Mouse (Mus musculus): ENCODE measurements around the gene Gpr39. TPM values are rescaled to one million over a fixed set of nuclear protein-coding genes. Genes with fewer than 3 reads are reported as not detected.
"Not testable (repeated sequence)": the region's sequence is repeated elsewhere in the genome, so short reads cannot be mapped to it uniquely, and the experiment has no call there.

Gene Gpr39
- total RNA-seq (2021): under 1 TPM; 0.12 to 0.30 TPM

DNA sequence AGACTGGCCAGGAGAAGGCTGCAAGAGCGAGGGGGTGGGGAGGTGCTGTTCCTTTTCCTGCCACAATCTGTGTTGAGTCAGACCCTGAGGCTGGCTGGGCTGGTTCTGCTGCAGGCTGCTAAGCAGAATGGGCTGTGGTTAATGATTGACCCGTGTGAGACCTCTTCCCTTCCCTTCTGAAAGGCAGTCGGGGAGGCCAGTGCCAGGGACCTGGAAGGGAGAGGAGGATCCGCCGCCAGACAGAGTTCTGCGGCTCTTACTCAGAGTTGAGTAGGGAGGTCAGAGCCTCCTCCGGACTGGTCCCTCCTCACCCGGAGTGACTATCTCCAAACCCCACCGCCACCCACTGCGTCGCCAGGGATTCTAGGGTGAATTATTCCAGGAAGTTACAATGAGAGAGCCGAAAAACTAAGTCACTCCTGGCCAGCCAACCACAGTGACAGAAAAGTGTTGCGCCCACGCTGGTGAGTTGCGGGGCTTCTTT, at the start of gene Gpr39:
Gene Gpr39, plus strand, starts transcription at position 206 of the 484 bp plus-strand sequence.
- intact Hi-C loops (cut with DNase I): no loop called here
- DNase-seq (ENCODE audit: extremely low spot score in 1 of 2, low spot score in 2 of 2): no peak

DNA sequence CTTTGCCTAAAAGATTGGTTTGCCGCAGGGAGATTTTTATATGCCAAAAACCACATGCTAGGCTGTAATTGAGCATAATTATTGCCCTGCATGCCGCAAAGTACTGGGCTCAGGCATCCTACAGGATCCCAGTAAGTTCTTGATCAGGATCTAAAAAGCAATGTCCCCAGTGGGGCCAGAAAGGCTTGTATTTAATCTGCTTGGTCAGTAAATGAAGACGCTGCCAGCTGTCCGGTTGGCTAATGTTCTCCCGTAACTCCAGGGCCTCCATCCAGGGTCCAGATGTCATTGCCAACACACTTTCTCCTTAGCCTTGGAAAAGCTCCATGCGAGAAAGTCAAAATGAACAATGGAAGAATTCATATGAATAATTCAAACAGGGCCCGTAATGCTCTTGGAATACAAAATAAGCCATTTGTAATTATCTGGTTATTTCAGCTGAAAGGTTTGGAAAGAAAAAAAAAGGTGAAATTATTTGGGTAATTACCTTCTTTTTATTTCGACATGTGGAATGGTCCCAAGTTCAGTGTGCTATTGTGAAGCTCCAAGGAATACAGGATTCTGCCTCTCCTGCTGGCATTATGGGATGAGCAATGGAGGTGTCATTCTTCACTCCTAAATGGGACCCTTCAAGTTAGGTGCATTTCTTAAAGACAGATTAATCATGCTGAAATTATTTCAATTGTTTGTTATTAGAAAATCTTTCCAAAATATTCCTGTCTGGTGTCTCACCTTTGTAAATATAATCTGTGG, 37.1 kb upstream of the Gpr39 start:
- intact Hi-C loops (cut with DNase I): no loop called here
- DNase-seq (ENCODE audit: extremely low spot score in 1 of 2, low spot score in 2 of 2): peak in 1 of 2 experiments; percentile 14

DNA sequence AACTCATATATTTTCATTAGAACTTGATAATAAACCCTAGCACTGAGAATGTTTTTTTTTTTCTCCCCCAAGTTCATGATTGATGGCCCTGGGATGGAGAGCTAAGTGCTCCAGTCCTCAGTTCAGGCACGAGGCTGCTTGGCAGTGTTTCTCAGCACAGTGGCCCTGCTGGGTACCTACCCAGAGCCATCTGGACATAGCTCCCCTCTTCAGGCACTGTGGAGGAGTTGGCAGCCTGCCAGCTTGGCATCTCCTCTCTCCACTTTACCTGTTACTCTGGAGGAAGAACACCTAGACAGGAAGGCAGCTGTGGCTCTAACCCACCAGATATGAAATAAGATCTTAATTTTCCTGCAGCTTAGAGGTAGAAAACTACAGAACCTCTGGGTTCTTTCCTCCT, 33.2 kb upstream of the Gpr39 start:
- DNase-seq (ENCODE audit: extremely low spot score in 1 of 2, low spot score in 2 of 2): peak in 1 of 2 experiments; percentile 21
- intact Hi-C loops (cut with DNase I): no loop called here

DNA sequence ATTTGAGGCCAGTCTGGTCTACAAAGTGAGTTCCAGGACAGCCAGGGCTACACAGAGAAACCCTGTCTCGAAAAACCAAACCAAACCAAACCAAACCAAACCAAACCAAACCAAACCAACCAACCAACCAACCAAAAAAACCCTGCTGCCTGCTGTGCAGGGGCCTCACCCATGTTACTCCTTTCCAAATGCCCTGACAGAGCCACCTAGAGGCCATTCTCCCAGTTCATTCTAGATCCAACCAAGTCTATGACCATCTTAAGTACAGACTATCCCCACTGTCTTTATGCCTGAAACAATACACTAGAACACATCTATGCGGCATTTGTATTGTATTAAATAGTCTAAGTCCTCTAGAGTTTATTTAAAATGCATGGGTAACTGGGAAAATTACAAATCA, 30.0 kb upstream of the Gpr39 start:
- intact Hi-C loops (cut with DNase I); DNase-seq (ENCODE audit: extremely low spot score in 1 of 2, low spot score in 2 of 2): not testable (repeated sequence)

DNA sequence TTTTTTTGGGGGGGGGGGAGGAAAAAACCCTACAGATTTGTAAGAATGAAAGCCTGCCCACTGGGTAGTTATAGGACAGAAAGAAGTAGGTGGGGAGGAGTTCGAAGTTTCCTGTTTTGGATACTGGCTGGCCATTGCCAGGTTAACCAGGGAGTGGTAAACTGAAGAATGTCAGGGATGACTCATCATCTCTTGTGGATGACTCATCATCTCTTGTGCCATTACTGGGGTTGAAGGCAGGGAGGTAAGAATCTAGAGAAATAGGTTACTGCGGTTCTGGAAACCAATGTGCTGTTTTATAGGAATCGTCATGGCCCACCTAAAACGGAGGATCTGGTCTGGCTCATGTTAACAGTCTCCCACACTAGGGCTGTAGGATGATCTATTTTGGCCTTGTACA, 28.8 kb upstream of the Gpr39 start:
- no peak for DNase-seq (ENCODE audit: extremely low spot score in 1 of 2, low spot score in 2 of 2)
- intact Hi-C loops (cut with DNase I): no loop called here

DNA sequence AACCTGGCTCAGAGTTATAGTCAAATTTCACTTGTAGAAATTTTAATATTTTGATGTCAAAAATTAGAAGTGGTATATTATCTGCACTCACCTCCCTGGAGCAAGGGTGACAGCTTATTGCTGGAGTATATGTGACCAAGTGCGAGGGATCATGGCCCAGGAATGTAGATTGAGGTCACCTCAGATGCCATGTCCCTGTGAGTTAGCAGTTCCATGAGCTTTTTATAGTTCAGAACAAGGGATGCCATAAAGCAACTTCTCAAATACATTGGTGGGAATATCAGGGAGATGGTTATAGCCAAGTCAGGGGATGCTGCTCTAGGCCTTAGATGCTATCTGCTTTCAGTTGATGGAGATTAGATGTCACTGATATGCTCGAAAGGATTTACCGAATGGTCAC, 27.7 kb upstream of the Gpr39 start:
- intact Hi-C loops (cut with DNase I): no loop called here
- DNase-seq (ENCODE audit: extremely low spot score in 1 of 2, low spot score in 2 of 2): no peak

DNA sequence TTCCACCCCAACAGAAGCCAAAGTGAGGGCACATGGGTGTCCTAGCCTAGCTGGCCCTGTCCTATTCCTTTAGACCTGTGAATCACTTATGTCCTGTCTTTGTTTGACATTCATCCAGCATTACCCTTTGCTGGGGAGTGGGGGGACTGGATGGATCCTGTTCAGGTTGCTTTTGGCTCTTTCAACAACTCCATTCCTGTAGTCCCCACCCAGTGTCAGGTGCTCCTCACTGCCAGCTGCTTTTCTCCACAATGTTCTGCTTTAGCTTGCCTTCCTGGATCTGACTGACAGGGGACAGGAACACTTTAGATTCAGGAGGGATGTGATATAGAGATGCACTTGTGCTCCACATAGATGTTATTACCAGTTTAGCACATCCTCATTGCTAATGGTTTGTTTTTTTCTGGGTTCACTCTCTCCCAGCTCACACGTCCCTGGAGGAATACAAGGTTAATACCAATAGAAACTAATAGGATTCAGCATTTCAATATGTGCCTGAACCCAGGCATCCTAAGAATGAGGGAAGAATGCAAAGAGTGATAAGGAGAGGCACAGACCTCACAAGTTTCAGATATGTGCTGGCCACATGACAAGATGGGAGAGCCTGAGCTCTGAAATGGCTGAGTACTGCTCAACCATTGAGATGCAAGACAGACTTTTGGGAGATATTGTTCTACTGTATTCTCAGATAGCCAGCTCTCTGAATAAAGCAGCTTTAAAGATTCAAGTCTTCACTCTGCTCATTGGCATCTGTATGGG, 23.8 kb upstream of the Gpr39 start:
- intact Hi-C loops (cut with DNase I): no loop called here
- no peak for DNase-seq (ENCODE audit: extremely low spot score in 1 of 2, low spot score in 2 of 2)

DNA sequence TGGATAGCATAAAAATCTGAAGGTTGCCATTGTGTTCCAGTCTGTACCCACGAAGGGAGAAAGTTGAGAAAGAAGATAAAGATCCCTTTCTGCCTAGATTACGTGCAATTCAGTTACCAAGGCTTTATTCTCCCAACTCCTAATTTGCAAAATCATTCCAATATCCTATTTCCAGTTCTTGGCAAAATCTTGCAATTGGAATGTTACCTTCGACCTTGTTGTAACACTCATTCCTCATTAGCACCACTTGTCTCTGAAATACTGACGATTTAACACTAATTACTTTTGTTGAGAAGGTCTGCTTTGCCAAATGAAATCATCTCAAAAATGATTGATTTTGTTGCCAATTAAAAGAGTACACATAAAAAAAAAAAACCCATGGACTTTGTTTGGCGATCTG, 19.4 kb upstream of the Gpr39 start:
- no peak for DNase-seq (ENCODE audit: extremely low spot score in 1 of 2, low spot score in 2 of 2)
- intact Hi-C loops (cut with DNase I): no loop called here

DNA sequence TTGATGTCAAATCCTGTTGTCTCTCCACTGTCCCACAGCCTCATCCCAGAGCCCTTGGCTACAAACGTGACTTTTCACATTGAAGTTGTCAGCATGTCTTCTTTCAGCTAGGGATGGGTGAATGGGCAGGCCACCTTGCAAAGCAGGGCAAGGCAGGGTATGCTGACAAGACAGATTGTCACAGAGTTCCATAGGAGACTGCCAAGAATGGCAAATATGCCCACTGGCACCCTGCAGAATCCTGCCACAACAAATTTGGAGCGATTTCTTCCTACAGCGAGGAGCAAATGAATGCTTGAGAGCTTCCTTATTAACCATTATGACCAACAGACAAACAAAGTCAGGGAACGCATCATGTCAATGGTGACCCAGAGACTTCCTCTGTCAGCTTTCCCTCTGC, 16.6 kb upstream of the Gpr39 start:
- no peak for DNase-seq (ENCODE audit: extremely low spot score in 1 of 2, low spot score in 2 of 2)
- intact Hi-C loops (cut with DNase I): no loop called here

DNA sequence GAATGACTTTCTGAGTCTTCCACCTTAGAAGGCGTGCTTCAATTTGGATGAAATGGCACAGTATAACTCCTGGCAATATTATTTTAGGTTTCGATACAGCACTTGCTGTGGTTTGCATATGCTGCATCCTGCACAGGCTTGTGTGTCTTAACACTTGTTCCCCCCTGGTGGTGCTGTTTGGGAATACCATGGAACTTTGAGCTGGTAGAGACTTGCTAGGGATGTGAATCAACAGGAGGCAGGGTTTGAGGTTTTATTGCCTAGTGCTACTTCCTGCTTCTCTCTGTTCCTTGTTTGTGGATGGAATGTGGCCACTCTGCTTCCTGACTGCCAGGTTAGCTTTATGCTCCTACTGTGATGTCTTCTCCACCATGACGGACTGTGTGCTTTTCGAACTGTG, 15.9 kb upstream of the Gpr39 start:
- DNase-seq (ENCODE audit: extremely low spot score in 1 of 2, low spot score in 2 of 2): no peak
- intact Hi-C loops (cut with DNase I): no loop called here

DNA sequence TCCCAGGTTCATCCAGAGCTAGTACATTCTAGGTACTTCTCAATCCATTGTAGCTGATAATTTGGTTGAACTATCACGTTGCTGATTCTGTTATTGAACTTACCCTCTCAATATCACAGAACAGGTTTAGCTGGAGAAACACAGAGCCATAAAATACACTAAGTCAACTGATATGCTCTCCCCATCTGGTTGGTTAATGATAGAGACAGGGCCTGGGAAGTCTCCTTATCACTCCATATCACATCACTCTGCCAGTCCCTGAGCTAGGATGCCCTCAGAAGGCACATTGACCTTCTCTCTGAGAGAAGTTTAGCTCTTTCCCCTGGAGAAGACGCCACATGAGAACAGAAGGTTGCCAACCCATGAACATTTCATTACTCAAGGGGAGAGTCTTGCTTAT, 14.7 kb upstream of the Gpr39 start:
- DNase-seq (ENCODE audit: extremely low spot score in 1 of 2, low spot score in 2 of 2): no peak
- intact Hi-C loops (cut with DNase I): no loop called here

DNA sequence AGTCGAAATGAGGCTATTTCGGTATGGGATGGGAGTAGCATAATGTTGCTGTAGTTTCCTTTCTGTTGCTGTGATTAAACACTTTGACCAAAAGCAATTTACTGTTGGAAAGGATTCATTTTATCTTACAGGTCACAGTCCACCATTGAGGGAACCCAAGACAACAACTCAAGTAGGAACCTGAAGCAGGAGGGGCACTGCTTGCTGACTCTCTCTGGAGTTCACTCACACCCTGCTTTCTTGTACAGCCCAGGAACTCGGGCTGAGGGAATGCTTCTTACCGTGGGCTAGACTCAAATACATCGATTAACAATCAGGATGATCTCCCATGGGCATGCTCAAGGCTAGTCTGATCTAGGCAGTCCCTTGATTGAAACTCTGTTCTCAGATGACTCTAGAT, 14.1 kb upstream of the Gpr39 start:
- intact Hi-C loops (cut with DNase I): no loop called here
- no peak for DNase-seq (ENCODE audit: extremely low spot score in 1 of 2, low spot score in 2 of 2)

DNA sequence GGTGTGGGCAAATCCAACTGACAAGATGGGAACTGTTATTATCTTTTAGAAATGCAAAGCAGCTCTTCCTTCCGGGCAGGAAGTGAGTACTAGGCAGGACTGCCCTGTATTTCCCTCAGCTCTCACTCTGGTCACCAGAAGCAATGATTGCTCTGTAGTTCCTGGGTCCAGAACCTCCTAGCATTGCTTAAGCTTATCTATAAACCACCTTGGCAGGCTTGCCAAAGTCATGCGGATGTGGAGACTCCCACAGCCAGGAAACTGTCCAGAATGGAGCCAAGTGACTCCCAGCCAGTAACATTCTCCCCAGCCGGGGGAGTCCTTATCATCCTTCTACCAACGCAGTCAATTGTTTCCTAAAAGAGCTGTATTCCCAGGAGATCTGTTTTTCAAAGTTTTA, 13.7 kb upstream of the Gpr39 start:
- no peak for DNase-seq (ENCODE audit: extremely low spot score in 1 of 2, low spot score in 2 of 2)
- intact Hi-C loops (cut with DNase I): no loop called here

DNA sequence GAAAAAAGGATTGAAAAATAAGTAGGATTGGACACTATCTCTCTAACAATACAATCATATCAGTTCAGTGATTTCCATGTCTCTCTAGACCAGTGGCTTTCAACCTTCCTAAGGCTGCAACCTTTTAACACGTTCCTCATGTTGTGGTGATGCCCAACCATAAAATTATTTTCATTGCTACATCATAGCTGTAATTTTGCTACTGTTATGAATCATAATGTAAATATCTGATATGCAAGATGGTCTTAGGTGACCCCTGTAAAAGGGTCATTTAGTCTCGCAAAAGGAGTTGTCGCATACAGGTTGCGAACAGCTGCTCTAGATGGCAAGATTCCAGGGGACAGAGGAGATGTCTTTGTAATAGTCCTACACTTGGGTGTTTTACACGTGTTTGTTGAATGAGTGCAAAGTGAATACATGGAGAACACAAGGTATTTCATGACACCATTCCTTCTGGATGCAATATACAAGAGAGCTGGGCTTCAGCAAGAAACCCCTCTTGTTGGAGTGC, 11.6 kb upstream of the Gpr39 start:
- intact Hi-C loops (cut with DNase I): no loop called here
- no peak for DNase-seq (ENCODE audit: extremely low spot score in 1 of 2, low spot score in 2 of 2)

DNA sequence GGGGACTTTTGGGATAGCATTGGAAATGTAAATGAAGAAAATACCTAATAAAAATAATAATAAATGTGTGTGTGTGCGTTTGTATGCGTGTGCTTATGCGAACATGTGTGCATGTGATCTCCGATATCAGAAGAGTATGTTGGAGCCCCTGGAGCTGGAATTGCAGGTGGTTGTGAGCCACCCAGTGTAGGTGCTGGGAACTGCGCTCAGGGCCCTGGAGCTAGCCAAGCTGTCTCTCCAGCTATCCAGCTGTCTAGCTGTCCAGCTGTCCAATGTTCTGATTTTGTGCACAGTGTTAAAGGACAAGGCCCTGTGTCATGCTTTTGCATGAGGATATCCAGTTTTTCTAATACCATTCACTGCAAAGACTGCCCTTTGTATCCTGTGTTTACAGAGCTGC, 7.8 kb upstream of the Gpr39 start:
- no peak for DNase-seq (ENCODE audit: extremely low spot score in 1 of 2, low spot score in 2 of 2)
- intact Hi-C loops (cut with DNase I): no loop called here

DNA sequence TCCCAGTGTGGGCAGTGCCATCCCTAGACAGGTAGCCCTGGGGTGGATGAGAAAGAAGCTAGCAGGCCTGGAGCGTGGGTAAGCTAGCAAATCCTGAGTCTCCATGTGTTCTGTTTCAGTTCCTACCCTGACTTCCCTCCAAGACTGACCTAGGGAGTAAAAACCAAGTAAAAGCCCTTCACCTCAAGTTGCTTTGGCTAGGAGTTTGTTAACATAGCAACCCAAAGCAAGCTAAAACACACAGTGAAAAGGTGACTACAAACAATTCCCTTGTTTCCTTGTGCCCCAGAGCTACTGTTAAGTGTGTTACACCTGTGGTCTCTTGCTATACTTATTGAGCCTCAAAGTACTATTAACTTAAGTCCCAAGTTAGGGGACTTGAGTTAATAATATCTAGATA, 1.6 kb upstream of the Gpr39 start:
- intact Hi-C loops (cut with DNase I): no loop called here
- no peak for DNase-seq (ENCODE audit: extremely low spot score in 1 of 2, low spot score in 2 of 2)

DNA sequence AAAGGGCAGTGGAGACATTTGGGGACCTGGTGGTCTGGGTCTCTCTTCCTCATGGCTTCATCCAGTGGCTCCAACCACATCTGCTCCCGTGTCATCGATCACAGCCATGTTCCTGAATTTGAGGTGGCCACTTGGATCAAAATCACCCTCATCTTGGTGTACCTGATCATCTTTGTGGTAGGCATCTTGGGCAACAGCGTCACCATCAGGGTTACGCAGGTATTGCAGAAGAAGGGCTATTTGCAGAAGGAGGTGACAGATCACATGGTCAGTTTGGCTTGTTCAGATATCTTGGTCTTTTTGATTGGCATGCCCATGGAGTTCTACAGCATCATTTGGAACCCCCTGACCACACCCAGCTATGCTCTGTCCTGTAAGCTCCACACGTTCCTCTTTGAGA, 491 bp downstream of the Gpr39 start:
- intact Hi-C loops (cut with DNase I): no loop called here
- DNase-seq (ENCODE audit: extremely low spot score in 1 of 2, low spot score in 2 of 2): no peak

DNA sequence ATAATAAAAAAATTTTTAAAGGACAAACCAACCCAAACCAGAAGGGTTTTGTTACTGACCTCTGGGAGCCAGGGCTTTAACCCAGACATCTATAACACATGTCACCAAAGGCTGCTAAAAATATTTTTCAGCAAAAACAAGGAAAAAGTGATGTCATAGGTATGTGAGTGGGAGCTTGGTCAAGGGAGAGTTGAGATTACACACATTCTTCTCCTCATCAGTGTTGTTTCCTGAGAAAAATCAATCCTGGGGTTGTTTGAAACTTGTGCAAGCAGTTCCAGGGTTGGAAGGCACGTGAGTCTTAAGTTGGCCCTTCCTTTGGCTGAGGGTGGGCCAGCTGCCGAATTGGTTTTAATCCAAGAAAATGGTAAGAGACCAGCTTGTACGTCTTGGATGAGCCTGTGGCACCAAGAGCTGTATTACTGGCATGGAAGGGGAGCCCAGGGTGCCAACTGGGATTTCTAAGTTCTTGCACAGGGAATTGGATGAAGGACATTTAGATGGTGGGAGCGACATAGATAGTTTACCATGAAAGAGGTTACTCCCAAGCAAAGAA, 2.8 kb downstream of the Gpr39 start:
- DNase-seq (ENCODE audit: extremely low spot score in 1 of 2, low spot score in 2 of 2): no peak
- intact Hi-C loops (cut with DNase I): no loop called here

DNA sequence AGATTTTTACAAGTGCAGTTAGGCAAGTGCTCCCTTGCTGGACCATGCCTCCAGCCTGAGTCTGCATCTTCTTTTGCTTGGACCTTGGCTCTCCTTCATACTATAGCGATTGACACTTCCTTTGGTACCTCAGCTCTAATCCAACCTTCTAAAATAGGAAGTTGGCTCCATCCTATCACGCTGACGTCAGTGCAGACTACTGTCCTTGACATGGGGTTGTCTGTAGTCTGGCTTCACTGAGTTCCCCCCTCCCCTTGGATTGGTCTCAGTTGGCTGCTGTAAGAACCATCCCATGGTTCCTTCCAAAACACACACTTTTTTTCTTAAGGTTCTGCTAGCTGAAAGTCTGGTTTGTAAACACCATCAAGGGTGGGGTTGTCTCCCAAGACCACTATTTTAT, 7.6 kb downstream of the Gpr39 start:
- intact Hi-C loops (cut with DNase I): no loop called here
- DNase-seq (ENCODE audit: extremely low spot score in 1 of 2, low spot score in 2 of 2): no peak

DNA sequence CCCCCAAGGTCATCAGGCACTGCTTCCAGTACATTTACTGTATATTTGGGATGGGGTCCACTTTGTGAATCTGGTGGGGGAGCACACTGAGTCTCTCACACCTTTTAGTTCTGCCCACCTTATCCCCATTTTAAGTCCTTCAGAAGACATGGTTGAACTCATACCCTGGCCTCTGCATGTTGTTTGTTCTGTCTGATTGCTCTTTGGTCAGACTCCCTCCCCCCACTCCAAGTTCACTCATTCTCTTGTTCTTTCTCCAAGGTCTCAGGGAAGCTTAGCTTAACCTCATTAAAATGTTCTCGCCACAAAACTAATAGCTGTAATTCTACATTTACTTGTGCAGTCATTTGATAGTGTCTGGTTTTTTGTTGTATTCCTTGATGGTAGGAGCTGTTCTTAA, 8.5 kb downstream of the Gpr39 start:
- no peak for DNase-seq (ENCODE audit: extremely low spot score in 1 of 2, low spot score in 2 of 2)
- intact Hi-C loops (cut with DNase I): no loop called here
